Mouse (Mus musculus) testis, adult 2 months (tissue): Measurements from ENCODE around the gene Lhpp. TPM values are rescaled to one million over a fixed set of nuclear protein-coding genes. Genes with fewer than 3 reads are reported as not detected.

ENCODE experiments used
- H3K27ac ChIP-seq: fragments of 200-500 bp; 2 replicates; pipeline ENCODE4 v1.5.1; 2012; ENCODE audit warnings: low read depth, low read length; ENCODE audit not compliant: control insufficient read depth, insufficient read depth
- H3K27me3 ChIP-seq: fragments of 200-500 bp; 2 replicates; pipeline ENCODE4 v1.6.1; 2012; ENCODE audit warnings: mild to moderate bottlenecking, low read length, moderate library complexity; ENCODE audit not compliant: control insufficient read depth, insufficient read depth
- H3K36me3 ChIP-seq: fragments of 200-500 bp; 2 replicates; pipeline ENCODE4 v1.6.1; 2012; ENCODE audit warnings: mild to moderate bottlenecking, low read length; ENCODE audit not compliant: control insufficient read depth, insufficient read depth
- H3K4me1 ChIP-seq: fragments of 200-500 bp; 2 replicates; pipeline ENCODE4 v1.6.1; 2012; ENCODE audit warnings: low read length; ENCODE audit not compliant: control insufficient read depth, insufficient read depth
- H3K4me3 ChIP-seq: fragments of 200-500 bp; 2 replicates; pipeline ENCODE4 v1.5.1; 2012; ENCODE audit warnings: low read depth, mild to moderate bottlenecking, low read length, moderate library complexity, mixed read lengths; ENCODE audit not compliant: control insufficient read depth
- CTCF ChIP-seq: fragments of 200-500 bp; IDR thresholded peaks from 2 replicates; pipeline ENCODE4 v1.5.1; 2012; ENCODE audit warnings: low read depth, mild to moderate bottlenecking, inconsistent platforms, low read length, moderate library complexity; ENCODE audit not compliant: control insufficient read depth, insufficient read depth, insufficient replicate concordance
- POLR2A ChIP-seq: fragments of 200-500 bp; IDR thresholded peaks from 2 replicates; pipeline ENCODE4 v1.6.1; 2012; ENCODE audit warnings: low read depth, mild to moderate bottlenecking, inconsistent platforms, low read length, moderate library complexity; ENCODE audit not compliant: control insufficient read depth
- polyA plus RNA-seq: library from polyadenylated mRNA; depleted of rRNA; stranded (reverse); fragments of >200 nt; gene quantifications from 2 replicates; pipeline ENCODE4 v1.2.3, GENCODE M21; 2012

Lhpp gene
- polyA plus RNA-seq, 1 experiment = 7.3 TPM

DNA sequence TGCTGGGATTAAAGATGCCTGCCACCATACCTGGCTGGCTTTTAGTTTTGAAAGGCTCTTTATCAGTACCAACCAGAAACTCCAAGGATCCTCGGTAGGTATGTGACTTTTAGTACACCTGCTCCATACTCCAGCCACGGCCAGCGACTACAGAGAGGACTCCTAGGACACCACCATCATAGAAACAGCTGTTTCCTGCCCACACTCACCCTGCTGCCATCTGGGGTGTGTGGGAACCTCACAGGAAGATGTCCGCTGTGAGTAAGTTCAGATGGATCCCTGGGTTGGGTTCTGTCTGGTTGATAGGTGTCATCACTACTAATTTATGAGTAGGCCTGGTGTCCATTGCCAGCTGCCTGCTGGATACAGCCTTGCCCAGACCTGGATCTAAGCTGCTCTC lies 88.3 kb downstream of the Lhpp start:
- TF ChIP-seq POLR2A (no peak), CTCF (no peak)
- Histone ChIP-seq H3K36me3 (no peaks in the 10 kb centered on the region), H3K27me3 (no peaks in the 10 kb centered on the region), H3K27ac (no peak overlapping the region), H3K4me1 (no peaks in the 10 kb centered on the region; the same call in 1 of the 2 replicates), H3K4me3 (no peak overlapping the region)

DNA sequence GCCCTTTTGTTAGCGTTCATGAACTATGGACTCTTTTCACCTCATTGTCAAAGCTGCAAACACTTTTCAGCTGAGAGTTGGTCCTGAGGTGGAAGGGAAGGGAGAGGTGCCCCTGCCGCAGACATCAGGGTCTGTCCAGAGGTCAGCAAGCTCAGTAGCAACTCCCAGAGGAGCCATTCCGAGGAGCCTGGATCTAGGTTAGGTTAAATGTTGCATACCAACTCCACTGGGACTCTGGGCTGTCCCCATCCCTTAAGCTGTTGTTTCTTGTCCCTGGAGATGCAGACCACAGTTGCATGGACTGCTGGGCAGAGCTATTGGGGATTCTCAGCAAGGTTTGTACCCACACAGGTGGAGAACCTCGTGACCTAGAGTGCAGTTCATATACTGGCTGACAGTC lies 88.7 kb downstream of the Lhpp start:
- TF ChIP-seq POLR2A (no peak), CTCF (no peak)
- Histone ChIP-seq H3K27me3 (no peaks in the 10 kb centered on the region), H3K36me3 (no peaks in the 10 kb centered on the region), H3K4me3 (no peak overlapping the region), H3K4me1 (no peaks in the 10 kb centered on the region; the same call in none of the 2 replicates), H3K27ac (no peak overlapping the region)

GRCm38 (mm10) chr7:132699639-132700038 lies 89.2 kb downstream of the Lhpp start:
- H3K4me1 ChIP-seq = no peaks in the 10 kb centered on the region; the same call in none of the 2 replicates
- H3K4me3 ChIP-seq = no peak overlapping the region
- TF ChIP-seq CTCF (no peak), POLR2A (no peak)
- H3K27me3 ChIP-seq = no peaks in the 10 kb centered on the region
- H3K36me3 ChIP-seq = no peaks in the 10 kb centered on the region
- no peak overlapping the region for H3K27ac ChIP-seq

DNA sequence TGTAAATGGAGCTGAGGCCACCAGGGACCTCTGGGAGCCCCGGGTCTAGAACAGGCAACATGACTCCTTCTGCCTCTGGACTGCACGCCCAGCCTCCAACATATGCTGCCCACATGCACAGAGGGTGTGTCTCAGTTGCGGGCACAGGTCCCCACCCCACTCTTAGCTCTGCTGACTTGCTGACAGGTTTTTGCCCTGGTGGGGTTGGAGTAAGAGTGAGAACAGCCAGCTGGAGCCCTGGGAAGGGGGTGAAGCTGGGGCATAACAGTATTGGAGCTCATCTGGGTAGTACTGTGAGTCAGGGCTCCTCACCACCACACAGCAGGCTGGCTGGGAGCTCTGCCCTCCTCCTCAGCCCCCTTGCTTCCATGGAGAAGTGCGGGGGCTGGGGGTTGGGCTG lies 89.7 kb downstream of the Lhpp start:
- H3K36me3 ChIP-seq = no peaks in the 10 kb centered on the region
- H3K27me3 ChIP-seq = no peaks in the 10 kb centered on the region
- no peak for TF ChIP-seq POLR2A
- TF ChIP-seq CTCF = no peak

GRCm38 (mm10) chr7:132701412-132701811 lies 91.0 kb downstream of the Lhpp start:
- no peaks in the 10 kb centered on the region for H3K36me3 ChIP-seq
- H3K27ac ChIP-seq = no peak overlapping the region
- H3K27me3 ChIP-seq = no peaks in the 10 kb centered on the region

More for the DNA sequence above, 89.7 kb downstream of the Lhpp start:
- H3K27ac ChIP-seq = no peak overlapping the region
- no peaks in the 10 kb centered on the region; the same call in none of the 2 replicates for H3K4me1 ChIP-seq
- no peak overlapping the region for H3K4me3 ChIP-seq

GRCm38 (mm10) chr7:132702024-132702423 lies 91.6 kb downstream of the Lhpp start:
- TF ChIP-seq CTCF (no peak), POLR2A (no peak)
- H3K4me3 ChIP-seq = no peak overlapping the region
- H3K27me3 ChIP-seq = no peaks in the 10 kb centered on the region
- H3K36me3 ChIP-seq = no peaks in the 10 kb centered on the region
- H3K27ac ChIP-seq = no peak overlapping the region
- no peaks in the 10 kb centered on the region; the same call in none of the 2 replicates for H3K4me1 ChIP-seq

More at GRCm38 (mm10) chr7:132701412-132701811, 91.0 kb downstream of the Lhpp start:
- TF ChIP-seq POLR2A (no peak), CTCF (no peak)
- H3K4me1 ChIP-seq = no peaks in the 10 kb centered on the region; the same call in none of the 2 replicates
- no peak overlapping the region for H3K4me3 ChIP-seq

- H3K4me3 ChIP-seq = no peak overlapping the region
- no peaks in the 10 kb centered on the region; the same call in none of the 2 replicates for H3K4me1 ChIP-seq
- no peaks in the 10 kb centered on the region for H3K27me3 ChIP-seq
- H3K36me3 ChIP-seq = no peaks in the 10 kb centered on the region
- TF ChIP-seq CTCF = no peak
- TF ChIP-seq POLR2A = no peak
- H3K27ac ChIP-seq = no peak overlapping the region
Observed at GRCm38 (mm10) chr7:132702492-132703070, 92.1 kb downstream of the Lhpp start.
